Mouse (Mus musculus) cerebellum, adult 11 months (tissue): ENCODE measurements at regions not wholly inside any gene's neighbourhood (a gene's known extent, or its start where the extent isn't known, plus 50 kb on each side); places are given as distances from the start of the nearest gene placed in this dataset.

ENCODE experiments used
- DNase-seq: peaks from one replicate; pipeline ENCODE4 v3.0.0; 2022

DNA sequence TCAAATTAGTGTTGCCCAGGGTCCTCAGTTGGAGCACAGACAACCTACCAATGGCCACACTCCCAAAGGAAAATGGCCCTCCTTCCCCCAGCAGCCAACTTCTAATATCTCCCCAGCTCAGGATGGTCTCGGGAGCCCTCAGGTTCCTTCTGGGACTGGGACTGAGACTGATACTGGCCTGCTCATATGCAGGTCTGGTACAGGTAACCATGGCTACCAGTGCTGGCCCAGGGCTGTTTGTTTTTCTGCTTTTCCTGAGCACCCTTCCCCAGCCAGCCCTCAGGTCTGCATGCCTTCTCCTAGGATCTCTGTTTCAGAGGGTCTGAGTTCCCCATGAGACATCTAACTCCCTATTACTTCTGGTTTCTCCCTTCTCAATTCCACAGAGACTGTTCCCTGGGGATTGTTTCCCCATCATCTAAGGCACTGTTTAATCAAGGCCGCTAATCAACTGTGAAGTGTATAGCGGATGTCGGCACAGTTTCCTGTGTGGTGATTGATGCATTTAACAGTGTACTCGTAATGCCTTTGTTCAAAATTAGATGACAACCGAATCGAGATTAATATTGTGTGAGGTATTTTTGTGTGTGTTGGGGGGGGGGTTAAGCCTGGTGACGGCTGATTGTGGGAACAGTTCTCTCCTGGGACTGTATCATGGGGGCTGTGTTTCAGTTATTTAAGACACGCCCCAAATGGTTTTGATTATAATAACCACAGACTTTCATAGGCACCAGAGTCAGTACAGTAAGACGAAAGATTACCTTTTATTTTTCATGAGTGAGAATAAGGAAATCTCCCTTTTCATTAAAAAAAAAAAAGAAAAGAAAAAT lies 120.8 kb upstream of the Lmcd1 start:
- DNase-seq, result no peak

DNA sequence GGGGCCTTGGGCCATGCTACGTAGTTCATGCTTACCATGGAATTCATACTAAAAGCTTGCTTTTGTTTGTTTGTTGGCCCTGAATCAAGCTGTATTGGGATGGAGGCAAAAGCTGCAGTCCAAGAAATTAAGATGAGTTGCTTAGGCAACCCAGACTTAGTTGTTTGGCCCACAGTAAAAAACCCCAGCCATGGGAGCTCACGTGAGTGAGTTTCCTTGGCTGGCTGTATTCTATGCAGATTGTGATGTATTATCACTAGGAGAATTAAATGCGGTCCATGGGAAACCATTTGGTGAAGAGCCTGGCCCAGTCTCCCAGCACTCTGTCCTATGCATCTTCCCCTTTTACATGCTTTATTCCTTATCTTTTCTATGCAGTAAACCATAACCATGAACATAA lies 106.1 kb upstream of the Lmcd1 start:
- DNase-seq, result no peak

DNA sequence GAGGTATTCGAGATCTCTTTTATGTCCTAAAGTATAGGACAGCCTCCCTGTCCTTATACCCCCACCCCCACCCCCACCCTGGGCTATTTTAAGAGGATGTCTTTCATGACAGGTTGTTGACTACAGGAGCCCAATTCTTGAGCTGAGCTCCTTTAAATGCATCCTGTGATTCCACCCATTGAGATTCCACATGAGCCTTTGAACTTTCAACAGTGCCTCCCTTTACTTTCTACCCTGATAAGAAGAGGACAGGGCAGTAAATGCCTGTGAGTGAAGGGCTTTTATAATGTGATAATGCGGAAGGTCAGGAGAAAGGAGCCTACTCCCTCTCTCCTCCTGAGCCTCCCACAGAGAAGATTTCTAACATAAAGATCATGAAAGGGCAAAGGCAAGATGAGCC lies 97.2 kb upstream of the Lmcd1 start:
- DNase-seq, result no peak

DNA sequence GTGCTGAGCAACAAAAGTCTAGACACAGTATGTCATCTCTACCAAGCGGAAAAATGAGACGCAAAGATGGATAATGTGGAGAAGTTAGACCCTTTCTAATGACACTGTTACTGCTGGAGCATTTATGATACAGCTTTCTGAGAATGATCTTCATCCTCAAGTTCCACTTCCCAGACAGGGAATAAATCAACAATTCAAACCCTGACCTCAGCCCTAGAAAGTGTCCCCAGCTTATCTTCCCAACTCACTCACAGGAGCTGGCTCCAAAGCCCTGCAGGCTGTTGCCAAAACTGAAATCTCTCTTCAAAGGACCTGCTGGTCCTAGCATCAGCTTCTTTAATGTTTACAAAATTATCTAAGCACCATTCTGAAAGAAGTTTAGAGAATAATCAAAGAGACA lies 85.9 kb upstream of the Lmcd1 start:
- no peak for DNase-seq

DNA sequence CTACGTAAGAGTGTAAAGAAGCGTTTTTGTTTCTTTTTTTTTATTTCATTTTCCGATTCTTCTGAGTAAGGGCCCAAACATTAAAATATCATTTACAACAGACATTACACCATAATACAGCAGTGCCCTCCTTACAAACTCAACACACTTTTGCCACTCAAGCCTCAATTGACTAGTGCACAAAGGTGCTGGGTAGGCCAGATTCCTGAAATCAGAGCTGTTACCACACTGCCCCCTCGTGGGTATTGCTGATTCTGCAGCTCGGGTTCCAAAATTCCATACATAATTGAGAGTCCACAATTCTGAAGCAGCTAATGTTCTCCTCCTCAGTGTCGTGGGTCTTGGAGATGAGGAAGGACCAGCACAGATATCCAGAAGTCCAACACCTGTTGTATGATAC lies 82.5 kb upstream of the Lmcd1 start:
- peak; percentile 38 for DNase-seq

DNA sequence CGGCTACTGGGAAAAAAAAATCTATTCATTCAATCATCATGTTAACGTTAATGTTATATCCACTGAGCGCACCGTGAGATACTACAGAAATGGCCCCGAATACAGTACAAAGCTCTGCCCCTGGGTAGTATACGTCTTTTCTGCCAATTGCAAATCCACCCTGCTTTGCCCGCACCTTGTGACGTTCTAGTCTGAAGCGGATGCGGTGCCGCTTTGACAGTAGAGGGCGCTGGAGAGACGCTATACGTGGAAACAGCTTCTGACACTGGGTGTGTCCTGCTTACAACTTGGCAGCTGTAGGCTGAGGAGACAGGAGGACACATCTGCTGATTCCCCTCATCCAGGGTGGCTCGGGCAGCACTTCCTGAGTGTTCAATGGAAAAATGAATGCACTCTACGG lies 76.1 kb upstream of the Lmcd1 start:
- DNase-seq, result peak; percentile 29

DNA sequence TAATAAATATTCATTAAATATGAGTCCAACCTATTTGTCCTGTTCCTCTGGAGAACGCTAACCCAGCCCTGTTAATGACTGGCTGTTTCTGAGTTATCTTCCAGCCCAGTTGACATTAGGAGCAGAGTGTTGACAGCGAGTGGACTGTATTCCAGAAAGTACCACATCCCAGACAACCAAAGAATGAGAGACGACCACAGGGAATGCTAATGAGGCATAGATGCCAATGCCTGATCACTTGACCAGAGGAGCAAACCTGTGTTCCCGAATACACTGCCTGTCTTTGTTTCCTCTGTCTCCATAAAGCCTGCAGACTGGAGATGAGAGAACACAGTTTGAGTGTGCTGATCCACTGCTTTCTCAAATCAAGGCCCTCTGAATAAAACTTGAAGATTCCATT lies 74.3 kb upstream of the Lmcd1 start:
- DNase-seq, result no peak

DNA sequence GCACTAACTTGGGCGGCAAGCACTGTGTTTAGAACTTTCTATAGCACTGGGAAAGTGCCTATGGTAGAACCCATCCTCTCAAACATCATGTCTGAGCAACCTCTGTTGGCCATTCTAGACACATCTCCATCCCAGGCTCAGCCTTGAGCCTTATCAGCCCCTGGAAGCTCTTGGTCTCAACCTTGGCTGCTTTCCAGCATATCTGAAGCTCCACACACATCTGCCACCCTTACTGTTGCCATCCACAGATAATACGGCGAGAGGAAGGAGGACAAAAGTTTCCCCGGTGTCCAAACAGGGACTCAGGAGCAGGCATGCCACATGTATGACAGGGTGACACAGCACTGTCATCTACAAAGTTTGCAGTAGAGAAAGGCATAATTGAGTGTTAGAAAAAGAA lies 71.4 kb upstream of the Lmcd1 start:
- no peak for DNase-seq

DNA sequence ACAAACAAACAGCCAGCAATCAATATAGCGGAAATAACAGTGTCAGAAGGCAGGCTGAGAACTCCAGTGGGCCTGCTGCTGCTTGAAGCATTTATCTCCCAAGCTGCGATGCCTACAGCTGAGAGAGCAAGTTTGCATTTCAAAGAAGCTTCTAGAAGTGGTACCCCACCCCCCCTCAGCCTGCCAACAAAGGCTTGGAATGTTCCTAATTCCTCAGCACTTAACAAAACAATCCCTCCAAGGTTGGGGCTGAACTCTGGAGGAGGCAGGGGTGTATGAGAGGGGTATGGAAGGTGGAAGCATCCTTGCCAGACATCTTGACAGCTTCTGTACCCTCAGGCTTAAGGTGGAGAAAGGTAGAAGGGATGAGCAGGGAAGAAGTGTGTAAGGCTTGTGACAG lies 70.2 kb upstream of the Lmcd1 start:
- no peak for DNase-seq

DNA sequence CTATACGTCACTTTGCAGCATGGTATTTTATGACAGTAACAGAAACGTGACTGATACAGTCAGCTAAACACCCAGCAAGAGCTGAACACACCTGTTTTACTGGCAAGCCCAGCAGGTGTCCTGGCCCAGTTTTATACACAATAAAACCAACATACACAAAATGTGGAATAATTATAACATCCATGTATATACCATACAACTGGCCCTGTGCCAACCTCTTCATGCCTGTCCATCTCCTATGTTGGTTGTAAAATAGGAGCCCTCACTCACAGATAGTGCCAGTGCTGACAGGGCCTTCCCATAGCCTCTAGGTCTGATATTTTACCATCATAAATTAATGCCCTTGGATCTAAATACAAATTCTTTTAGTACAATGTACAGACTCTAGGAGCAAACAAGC lies 68.6 kb upstream of the Lmcd1 start:
- no peak for DNase-seq

DNA sequence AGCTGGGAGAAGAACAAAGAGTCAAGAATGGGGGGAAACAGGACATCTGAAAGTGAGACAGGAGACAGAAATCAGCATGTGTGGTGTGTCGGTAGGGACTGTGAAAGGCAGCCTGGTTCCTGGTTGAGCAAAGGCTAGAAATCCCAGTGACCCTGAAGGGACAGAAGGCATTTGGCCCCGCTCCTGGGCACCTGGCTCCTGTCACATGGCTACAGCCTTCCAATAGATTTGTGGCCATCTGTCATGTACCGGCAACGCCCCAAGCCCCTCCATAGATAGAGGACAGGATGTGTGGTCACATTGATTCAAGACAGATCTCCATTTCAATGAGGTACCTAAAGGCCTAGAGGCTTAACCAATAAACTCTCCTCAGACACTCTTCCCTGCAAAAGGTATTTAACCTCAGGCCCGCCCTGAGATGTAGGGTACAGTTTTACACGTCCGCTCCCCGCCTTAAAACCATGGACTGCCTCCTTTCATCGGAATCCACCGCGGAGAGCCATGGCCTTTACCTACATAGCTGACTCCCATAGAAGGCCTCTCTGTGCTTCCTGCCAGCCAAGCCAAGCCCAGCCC lies 68.0 kb upstream of the Lmcd1 start:
- DNase-seq, result no peak

DNA sequence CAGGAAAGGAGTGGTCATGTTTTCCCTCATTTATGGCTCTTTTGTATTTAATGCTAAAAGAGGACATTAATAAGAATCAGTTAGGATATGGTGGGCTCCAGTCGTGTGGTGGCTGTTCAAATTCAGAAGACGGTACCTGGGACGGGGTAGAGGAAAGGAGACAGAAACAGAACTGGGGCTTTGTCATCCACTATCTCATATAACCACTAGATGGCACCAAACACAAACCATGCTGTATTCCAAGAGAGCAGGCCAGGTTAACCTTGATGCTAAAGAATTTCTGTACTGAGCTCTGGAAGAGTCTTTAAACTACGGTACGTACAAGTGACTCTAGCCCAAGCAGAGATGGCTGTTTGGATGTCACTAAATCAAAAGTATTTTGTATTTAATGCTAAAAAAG lies 66.3 kb upstream of the Lmcd1 start:
- DNase-seq, result no peak

DNA sequence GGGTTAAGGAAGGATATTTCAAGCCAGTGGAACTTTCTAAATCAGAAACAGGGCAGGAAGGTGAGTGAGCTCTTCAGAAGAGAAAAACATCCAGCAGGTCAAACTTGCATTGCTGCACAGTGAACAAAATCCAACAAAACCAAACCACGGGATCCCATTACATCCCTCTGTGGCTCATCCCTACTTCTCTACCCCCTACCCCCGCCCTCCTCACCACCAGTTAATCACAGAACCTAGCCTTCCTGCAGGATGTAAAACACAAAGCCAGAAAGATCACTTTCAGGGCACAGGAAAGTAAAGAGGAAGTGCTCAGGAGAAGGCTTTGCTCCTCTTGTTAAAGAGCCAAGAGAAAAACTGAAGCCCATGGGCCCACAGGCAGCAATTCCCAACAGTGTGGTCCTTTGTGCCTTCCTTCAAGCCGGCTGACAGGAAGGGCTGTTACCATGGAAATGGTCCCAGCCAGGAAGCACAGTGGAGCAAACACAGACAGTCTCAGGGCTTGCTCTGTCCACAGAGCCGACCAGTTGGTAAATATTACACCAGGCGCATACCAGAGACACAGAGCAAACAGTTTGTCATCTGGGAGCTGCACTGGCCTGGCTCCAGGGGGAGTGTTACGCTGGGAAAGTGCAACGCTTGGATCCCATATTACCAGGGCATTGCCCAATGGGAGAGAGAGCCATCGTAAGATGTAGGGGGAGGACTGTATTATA lies 63.2 kb upstream of the Lmcd1 start:
- no peak for DNase-seq

DNA sequence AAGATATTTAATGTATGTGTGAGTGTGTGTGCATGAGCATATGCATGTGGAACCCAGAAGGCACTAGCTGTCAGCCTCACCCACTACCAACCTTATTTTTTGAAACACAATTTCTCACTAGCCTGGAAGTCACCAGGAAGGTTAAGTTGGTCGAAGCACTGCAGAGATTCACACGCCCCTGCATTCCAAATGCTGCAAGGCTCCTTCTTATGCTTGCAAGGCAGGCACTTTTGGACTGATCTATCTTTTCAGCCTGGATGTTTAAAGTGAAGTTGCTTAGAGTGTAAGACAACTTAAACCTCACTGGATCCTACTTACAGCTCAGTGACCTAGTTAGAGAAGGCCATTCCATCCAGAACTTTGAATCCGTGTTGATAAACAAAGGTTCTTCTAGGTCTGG lies 56.7 kb upstream of the Lmcd1 start:
- no peak for DNase-seq

DNA sequence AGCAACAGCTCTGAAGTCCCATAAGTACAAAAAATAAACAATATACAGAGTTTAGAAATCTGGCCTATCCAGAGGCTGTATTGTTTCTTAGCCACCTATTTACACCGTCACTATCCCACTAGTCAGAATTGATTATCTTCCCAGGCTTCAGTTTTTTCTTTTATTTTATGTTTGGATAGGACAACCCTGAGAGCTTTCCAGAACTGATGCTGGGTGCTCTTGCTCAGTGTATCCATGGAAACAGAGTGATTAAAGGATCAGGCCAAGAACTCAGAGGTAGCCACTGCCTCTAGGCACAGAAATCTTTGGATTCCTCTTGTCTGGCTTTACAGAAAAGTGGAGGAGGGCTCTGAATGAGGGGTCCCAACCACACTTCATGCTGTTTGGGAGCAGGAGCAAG lies 55.3 kb upstream of the Lmcd1 start:
- no peak for DNase-seq

DNA sequence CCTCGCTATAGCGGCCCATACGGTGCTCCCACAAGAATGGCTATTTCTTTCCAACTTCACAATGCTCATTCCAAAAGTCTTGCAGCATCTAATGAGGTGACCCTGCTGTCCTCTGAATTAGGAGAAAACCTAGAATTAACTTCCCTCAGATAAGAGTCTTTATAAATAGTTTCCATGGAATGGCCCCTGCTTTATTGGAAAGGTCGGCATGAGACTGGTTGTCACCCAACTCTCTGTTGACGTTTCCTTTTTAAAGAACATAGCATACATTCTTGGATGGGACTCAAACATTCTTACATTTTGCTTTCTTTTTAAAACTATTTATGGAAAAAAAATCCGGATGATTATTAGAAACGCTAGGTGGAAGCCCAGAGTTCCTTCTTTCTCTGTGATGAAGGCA lies 53.9 kb upstream of the Lmcd1 start:
- no peak for DNase-seq

DNA sequence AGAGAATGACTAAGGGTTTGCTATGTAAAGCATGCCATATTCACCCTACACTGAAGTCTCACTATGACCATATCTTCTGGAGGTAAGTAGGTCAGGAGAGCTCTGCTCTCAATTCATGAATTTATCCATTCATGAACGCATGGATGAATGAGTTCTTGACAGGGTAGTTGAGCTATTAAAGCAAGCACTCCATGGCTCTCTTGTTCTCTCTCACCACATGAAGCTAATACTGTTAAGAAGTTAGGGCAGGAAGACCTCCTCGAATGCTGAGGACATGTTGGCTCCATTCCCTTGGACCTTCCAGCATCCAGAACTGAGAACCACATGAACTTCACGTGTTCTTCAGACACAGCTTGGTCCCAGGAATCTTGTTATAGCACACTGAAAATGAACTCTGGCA lies 53.4 kb upstream of the Lmcd1 start:
- DNase-seq, result no peak

DNA sequence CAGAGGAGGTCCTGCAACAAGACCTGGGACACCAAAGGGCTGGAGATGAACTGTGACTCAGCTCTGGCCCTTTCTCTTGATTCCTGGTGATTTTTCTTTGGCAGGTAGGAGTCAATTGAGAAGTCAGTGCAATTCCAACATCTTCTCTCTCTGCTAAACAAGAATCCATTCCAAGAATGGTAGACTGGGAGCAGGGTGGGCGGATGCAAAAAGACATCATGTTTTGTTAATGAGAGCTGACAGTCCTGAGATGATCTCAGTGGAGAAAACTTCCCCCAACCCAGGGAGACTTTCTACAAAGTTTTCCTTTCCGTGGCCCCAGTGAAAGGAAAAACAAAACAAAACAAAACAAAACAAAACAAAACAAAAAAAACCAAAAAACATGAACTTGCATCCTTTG lies 52.2 kb upstream of the Lmcd1 start:
- DNase-seq, result no peak

DNA sequence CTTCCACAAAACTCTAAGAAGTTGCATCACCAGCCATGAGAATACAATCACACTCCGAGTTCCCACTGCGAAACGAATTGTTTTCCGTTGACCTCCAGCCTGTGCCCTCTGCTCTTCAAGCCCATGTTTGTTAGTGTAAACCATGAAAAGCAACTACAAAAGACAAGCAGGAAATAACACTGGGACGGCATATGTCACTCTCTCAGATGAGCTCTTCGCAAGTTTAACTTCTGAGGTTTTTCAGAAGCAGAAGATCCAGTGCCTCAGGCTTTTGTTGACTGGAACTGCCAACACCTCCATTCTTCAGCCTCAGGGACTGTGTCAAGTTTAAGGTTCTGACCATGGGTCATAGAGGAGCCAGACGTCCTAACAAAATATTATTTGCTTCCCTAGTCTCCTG lies 50.2 kb upstream of the Lmcd1 start:
- DNase-seq, result no peak
